Mouse (Mus musculus) heart, adult 2 months (tissue): ENCODE data around the gene Sapcd1.
A peak's percentile ranks its signal among the peaks of the same experiment; 100 is the strongest.

ENCODE experiments used
- CTCF ChIP-seq: fragments of 200-600 bp; IDR thresholded peaks from 2 replicates; pipeline ENCODE4 v1.8.1; 2022; ENCODE audit warnings: antibody characterized with exemption, mild to moderate bottlenecking, moderate library complexity
- EP300 ChIP-seq: fragments of 200-500 bp; IDR thresholded peaks from 2 replicates; pipeline ENCODE4 v1.6.1; 2011; ENCODE audit warnings: low read depth, low read length, control low read depth; ENCODE audit not compliant: insufficient read depth
- POLR2A ChIP-seq: fragments of 200-500 bp; IDR thresholded peaks from 2 replicates; pipeline ENCODE4 v1.6.1; 2011; ENCODE audit warnings: mild to moderate bottlenecking, low read depth, low read length, control low read depth; ENCODE audit not compliant: insufficient read depth

DNA sequence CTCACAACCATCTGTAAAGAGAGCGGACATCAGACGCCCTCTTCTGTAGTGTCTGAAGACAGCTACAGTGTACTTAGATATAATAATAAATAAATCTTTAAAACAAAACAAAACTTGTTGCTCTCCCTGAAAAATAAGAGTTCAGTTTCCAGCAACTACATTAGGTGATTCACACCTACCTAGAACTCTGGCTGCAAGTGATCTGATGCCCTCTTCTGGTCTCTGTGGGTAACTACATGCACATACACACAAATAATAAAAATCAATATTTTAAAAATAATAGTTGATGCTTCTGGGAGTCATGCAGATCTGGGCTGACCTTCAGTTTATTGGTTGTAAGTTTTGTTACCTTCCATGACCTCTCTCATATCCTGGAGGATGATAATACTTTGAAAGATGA, 43.6 kb downstream of the Sapcd1 start:
- no peak for TF ChIP-seq POLR2A
- TF ChIP-seq CTCF = peak; percentile 93
- TF ChIP-seq EP300 = no peak
